In the genomic region with DNA sequence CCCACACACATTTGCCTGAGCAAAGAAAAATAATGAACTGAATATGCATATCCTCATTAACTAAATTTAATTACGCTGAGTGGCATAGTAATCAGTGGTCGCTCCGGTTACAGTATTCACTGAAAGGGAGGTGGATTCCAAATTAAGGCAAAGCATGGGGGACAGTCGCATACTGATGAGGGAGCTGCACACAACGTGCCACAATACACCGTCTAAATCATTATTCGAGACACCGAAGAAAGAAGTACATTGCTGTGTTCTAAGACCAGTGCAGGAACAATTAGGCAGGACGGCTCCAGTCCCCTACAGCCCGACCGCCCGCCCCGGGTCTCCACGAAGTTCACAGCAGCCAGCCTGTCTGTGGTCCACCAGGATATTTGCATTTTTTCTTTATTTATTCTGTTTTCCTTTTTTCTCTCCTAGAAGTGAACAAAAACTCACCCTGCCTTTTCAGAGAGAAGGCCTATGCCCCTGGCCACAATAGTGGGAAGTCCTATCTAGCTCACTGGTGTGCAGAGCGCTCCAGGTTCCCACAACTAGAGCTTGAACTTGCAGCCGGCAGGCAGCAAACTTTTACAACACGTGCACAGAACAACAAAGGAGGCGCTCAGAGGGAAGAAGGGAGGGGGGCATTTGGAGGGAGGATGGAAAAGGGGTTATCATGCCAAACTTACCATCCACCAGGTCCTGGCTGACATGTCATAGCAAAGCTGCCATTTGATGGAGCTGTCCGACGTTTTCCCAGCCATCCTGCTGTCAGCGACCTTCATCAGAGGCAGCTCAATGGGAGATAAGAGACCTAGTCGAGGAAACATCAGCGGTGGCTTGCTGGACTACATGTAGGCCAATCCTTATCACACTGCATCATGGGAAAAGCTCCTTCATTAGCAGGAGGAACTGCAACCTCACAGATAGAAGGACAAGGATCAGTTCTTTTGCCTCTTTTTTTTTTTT, we compare ENCODE assay signal across 9 mouse cellular contexts. TPM values are rescaled to one million over a fixed set of nuclear protein-coding genes. Genes with fewer than 3 reads are reported as not detected.
DNase-seq lines count a peak whose midpoint lies in the region; ATAC-seq lines count a peak whose summit lies in the region.
"Had no signal": no experiment of that assay in that cellular context is flagged by ENCODE, and none has a peak within 500 bp of the region (broad histone marks: within the 10 kb centered on the region; RNA-seq: fewer than 3 reads in every experiment).

A gene (minus strand): TSS at position 910 of the 954 bp plus-strand sequence.

- peak within 1 kb of the TSS; percentile 29 for H3K4me3 ChIP-seq in forebrain, embryonic 16.5 days (replicated peaks; ENCODE audit: low read length)
- H3K4me3 ChIP-seq in limb, embryonic 15.5 days: no peak within 1 kb of the TSS
- H3K4me3 ChIP-seq: erythroblast, embryonic 14.5 days had no signal

- no peak within 1 kb of the TSS for H3K9ac ChIP-seq in forebrain, embryonic 16.5 days (replicated peaks; ENCODE audit: low read depth, low read length)
- no peak within 1 kb of the TSS for H3K9ac ChIP-seq in limb, embryonic 15.5 days

- H3K27ac ChIP-seq in forebrain, embryonic 16.5 days (ENCODE audit: low read length): peak within 1 kb of the TSS; percentile 70
- no peak within 1 kb of the TSS for H3K27ac ChIP-seq in limb, embryonic 15.5 days

- H3K9me3 ChIP-seq in forebrain, embryonic 16.5 days (ENCODE audit: control insufficient read depth, low read length): no peaks in the 10 kb centered on the region
- no peaks in the 10 kb centered on the region for H3K9me3 ChIP-seq in limb, embryonic 15.5 days

- peak; percentile 38 to 51 for DNase-seq in cerebellum, postnatal 14 days
- DNase-seq in cerebellum, adult 18-20 months: no peak
- DNase-seq in R1 (ENCODE audit: low read depth, low spot score): peak; percentile 10
- DNase-seq in heart, postnatal 4 days: peak; percentile 36

- ATAC-seq in forebrain, embryonic 16.5 days: peak; percentile 92
- no peak for ATAC-seq in limb, embryonic 15.5 days (ENCODE audit: insufficient number of reproducible peaks, low FRiP score, low TSS enrichment, low read depth)
- no peak for ATAC-seq in megakaryocyte-erythroid progenitor cell, adult 5-6 weeks (replicated peaks; ENCODE audit: low FRiP score, low TSS enrichment, poor library complexity, severe bottlenecking)
- no peak for ATAC-seq in megakaryocyte progenitor cell, adult 5-6 weeks (replicated peaks; ENCODE audit: poor library complexity)

- WGBS in forebrain, embryonic 16.5 days: 10% methylated on average over 23 of the region's 23 CpGs
- 61% methylated on average over 23 of the region's 23 CpGs for WGBS in limb, embryonic 15.5 days

- no peaks in the 10 kb centered on the region for H3K36me3 ChIP-seq in forebrain, embryonic 16.5 days (ENCODE audit: control insufficient read depth, insufficient read depth)
- H3K36me3 ChIP-seq in limb, embryonic 15.5 days: no peaks in the 10 kb centered on the region

- H3K27me3 ChIP-seq in forebrain, embryonic 16.5 days (replicated peaks; ENCODE audit: control insufficient read depth, insufficient read depth, low read length): no peaks in the 10 kb centered on the region
- H3K27me3 ChIP-seq in limb, embryonic 15.5 days: no peaks in the 10 kb centered on the region

- peak within 1 kb of the TSS; percentile 45 for H3K4me2 ChIP-seq in forebrain, embryonic 16.5 days (ENCODE audit: low read length)
- no peak within 1 kb of the TSS for H3K4me2 ChIP-seq in limb, embryonic 15.5 days

- H3K4me1 ChIP-seq in forebrain, embryonic 16.5 days (replicated peaks; ENCODE audit: control insufficient read depth, insufficient read depth, low read length): peaks cover 29% of the 10 kb centered on the region
- H3K4me1 ChIP-seq in limb, embryonic 15.5 days: peaks cover 13% of the 10 kb centered on the region

RNA-seq across cellular contexts. Expression of the gene that starts here (rescaled TPM):
- polyA plus RNA-seq in forebrain, embryonic 16.5 days (2015; fragmentation: Nextera tagmentation; extraction: Ambion mirVana): 263 and 276 TPM in 2 replicates
- 100 to 1,000 TPM; 208 to 209 TPM for total RNA-seq in heart, postnatal 4 days (2021)
- 97.2 and 113 TPM in 2 replicates for polyA plus RNA-seq in limb, embryonic 15.5 days (2015; fragmentation: Nextera tagmentation; extraction: Ambion mirVana)
- total RNA-seq in megakaryocyte-erythroid progenitor cell, adult 5-6 weeks (2014; fragmentation: Nextera tagmentation): not detected in 2 replicates
- not detected in 2 replicates for total RNA-seq in megakaryocyte-erythroid progenitor cell, adult 5-6 weeks (2017)
- total RNA-seq in megakaryocyte progenitor cell, adult 5-6 weeks (2015): not detected in 2 replicates
- total RNA-seq in megakaryocyte progenitor cell, adult 5-6 weeks (2017): 0.10 TPM in 1 of 2 replicates, not detected in the other
- polyA plus RNA-seq: erythroblast, embryonic 14.5 days had no signal

Comparison
In these comparisons a context has a peak if more than half of its experiments do, and no peak if none do; other contexts are left out.
1. RNA of the gene that starts here (total RNA-seq): 208 to 209 TPM in heart, postnatal 4 days; not detected in megakaryocyte-erythroid progenitor cell, adult 5-6 weeks and 0.10 TPM in megakaryocyte progenitor cell, adult 5-6 weeks; every median in the first group is over 100 times any median in the second.
2. DNase-seq: peak in cerebellum, postnatal 14 days (2 of 2), R1 (single experiment) and heart, postnatal 4 days (single experiment); none in cerebellum, adult 18-20 months (0 of 2).